Mouse (Mus musculus) small intestine, adult 2 months (tissue): ENCODE measurements at regions not wholly inside any gene's neighbourhood (a gene's known extent, or its start where the extent isn't known, plus 50 kb on each side); places are given as distances from the start of the nearest gene placed in this dataset.

Source experiments
- H3K27ac ChIP-seq: fragments of 200-500 bp; 2 replicates; pipeline ENCODE4 v1.5.1; 2012; ENCODE audit warnings: low read depth, low read length, control low read depth, inconsistent platforms; ENCODE audit not compliant: insufficient read depth
- H3K27me3 ChIP-seq: fragments of 200-500 bp; 2 replicates; pipeline ENCODE4 v1.6.1; 2012; ENCODE audit warnings: mild to moderate bottlenecking, moderate library complexity, low read length, inconsistent platforms; ENCODE audit not compliant: control insufficient read depth, insufficient read depth
- H3K36me3 ChIP-seq: fragments of 200-500 bp; 2 replicates; pipeline ENCODE4 v1.6.1; 2012; ENCODE audit warnings: mild to moderate bottlenecking, low read length, control low read depth, inconsistent platforms; ENCODE audit not compliant: control insufficient read depth, insufficient read depth
- H3K4me1 ChIP-seq: fragments of 200-500 bp; 2 replicates; pipeline ENCODE4 v1.6.1; 2012; ENCODE audit warnings: low read length, inconsistent platforms, mixed read lengths; ENCODE audit not compliant: control insufficient read depth, insufficient read depth, insufficient read length
- H3K4me3 ChIP-seq: fragments of 200-500 bp; 2 replicates; pipeline ENCODE4 v1.5.1; 2012; ENCODE audit warnings: low read depth, mild to moderate bottlenecking, control low read depth, inconsistent platforms, low read length, moderate library complexity
- CTCF ChIP-seq: fragments of 200-500 bp; IDR thresholded peaks from 2 replicates; pipeline ENCODE4 v1.5.1; 2012; ENCODE audit warnings: low read depth, mild to moderate bottlenecking, control low read depth, inconsistent platforms, low read length, moderate library complexity, mixed read lengths; ENCODE audit not compliant: insufficient replicate concordance, insufficient read length; ENCODE audit errors: extremely low read depth
- POLR2A ChIP-seq: fragments of 200-500 bp; IDR thresholded peaks from 2 replicates; pipeline ENCODE4 v1.6.1; 2012; ENCODE audit warnings: low read depth, mild to moderate bottlenecking, control low read depth, inconsistent platforms, low read length, moderate library complexity
- WGBS: fragments of 180-500 bp; shearing (Covaris S2); methylation state at CpG from one replicate; pipeline ENCODE4 v1.1.7; 2018; 5-methylcytosine and 5-hydroxymethylcytosine counted together

DNA sequence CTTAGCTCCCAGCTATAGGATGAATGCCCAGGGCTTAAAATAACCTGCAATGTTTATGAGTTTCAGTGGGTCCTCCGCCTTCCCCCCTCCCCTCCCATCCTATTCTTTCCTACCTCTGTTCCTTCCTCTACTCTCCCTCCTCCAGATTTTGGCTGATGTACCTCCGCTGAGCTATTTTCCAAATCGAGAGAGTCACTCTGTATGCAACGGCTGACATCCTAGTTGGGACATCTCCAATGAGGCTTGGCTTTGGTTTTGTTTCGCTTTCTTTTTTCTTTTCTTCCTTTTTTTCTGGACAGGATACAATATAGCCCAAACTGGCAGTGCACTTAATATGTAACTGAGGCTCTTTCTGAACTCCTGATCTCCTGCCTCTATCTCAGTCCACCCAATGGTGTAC lies 76.7 kb upstream of the Klf7 start:
- H3K27ac ChIP-seq, result no peak overlapping the region
- TF ChIP-seq POLR2A (no peak), CTCF (no peak)
- WGBS, result 67% methylated on average over 5 of the region's 5 CpGs
- H3K36me3 ChIP-seq, result no peaks in the 10 kb centered on the region
- H3K4me1 ChIP-seq, result no peaks in the 10 kb centered on the region
- H3K4me3 ChIP-seq, result no peak overlapping the region
- H3K27me3 ChIP-seq, result no peaks in the 10 kb centered on the region

DNA sequence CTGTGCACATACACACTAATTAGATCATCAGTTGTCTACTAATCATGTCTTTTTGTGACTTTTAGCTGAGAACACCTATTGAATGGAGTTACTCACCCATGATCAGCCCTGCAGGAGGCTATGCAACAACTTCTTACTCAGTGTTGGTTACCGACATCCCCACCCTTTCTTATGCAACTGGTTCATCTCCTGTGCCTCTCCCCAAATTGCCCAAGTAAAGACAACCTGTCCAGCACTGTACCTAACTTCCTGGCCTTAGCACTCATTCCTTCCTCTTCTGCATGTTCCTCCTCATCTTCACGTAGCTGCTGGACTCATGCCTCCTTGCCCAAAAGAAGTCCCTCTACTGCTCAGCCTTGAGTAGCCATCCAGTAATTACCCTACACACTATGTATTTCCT lies 76.2 kb upstream of the Klf7 start:
- Histone ChIP-seq H3K4me1 (peaks cover 3% of the 10 kb centered on the region; the same call in 1 of the 2 replicates), H3K27me3 (no peaks in the 10 kb centered on the region), H3K27ac (no peak overlapping the region), H3K36me3 (no peaks in the 10 kb centered on the region), H3K4me3 (no peak overlapping the region)
- TF ChIP-seq POLR2A (no peak), CTCF (no peak)
- 83% methylated on average over 2 of the region's 2 CpGs for WGBS

DNA sequence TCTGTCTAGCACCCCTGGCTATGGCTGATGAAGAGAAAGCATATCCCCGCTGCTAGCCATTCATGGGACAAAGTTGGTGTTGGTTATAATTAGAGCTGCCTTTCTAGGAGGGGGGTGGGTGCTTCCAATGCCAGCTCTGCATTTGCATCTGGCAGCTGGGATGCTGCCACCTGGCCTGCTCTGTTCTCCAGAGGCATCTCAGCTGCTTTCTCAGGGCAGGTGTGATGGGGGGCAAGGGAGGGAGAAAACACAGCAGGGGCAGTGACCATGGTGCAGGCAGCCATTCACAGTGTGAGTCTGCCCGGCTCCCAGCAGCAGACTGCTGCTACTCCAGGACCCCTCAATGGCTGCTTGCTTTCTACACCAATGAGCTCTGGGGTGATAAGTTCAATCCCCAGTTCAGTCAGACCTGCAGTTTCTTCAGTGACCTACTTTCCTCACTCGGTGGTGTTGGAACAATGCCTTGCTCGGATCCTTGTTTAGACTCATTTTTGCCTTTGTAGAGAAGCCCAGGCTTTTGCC lies 73.9 kb upstream of the Klf7 start:
- TF ChIP-seq CTCF, result no peak
- H3K27me3 ChIP-seq, result no peaks in the 10 kb centered on the region
- peaks cover 7% of the 10 kb centered on the region; the same call in 1 of the 2 replicates for H3K4me1 ChIP-seq

DNA sequence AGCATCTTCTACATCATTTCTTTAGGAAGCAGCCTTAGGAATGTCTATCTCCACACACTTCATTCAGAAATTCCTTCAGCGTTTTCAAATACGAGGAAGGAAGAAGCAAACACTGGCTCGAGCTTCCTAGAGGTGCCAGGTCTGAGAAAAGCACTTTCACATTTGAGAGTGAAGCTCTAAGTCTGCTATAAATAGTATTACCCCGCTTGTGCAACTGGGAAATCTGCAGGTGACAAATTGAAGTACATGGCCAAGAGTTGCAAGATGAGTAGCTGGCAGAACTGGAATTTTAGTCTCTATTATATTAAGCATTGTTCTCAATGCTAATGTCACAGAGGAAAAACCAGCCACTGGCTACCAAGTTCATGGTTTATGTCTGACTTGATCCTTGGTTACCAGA lies 73.2 kb upstream of the Klf7 start:
- Histone ChIP-seq H3K4me1 (peaks cover 7% of the 10 kb centered on the region; the same call in 1 of the 2 replicates), H3K27ac (no peak overlapping the region), H3K27me3 (no peaks in the 10 kb centered on the region), H3K4me3 (no peak overlapping the region), H3K36me3 (no peaks in the 10 kb centered on the region)
- 38% methylated on average over 4 of the region's 4 CpGs for WGBS
- no peak for TF ChIP-seq POLR2A
- no peak for TF ChIP-seq CTCF

More for the DNA sequence above, 73.9 kb upstream of the Klf7 start:
- WGBS, result 66% methylated on average over 4 of the region's 4 CpGs
- Histone ChIP-seq H3K4me3 (no peak overlapping the region), H3K36me3 (no peaks in the 10 kb centered on the region), H3K27ac (no peak overlapping the region)

DNA sequence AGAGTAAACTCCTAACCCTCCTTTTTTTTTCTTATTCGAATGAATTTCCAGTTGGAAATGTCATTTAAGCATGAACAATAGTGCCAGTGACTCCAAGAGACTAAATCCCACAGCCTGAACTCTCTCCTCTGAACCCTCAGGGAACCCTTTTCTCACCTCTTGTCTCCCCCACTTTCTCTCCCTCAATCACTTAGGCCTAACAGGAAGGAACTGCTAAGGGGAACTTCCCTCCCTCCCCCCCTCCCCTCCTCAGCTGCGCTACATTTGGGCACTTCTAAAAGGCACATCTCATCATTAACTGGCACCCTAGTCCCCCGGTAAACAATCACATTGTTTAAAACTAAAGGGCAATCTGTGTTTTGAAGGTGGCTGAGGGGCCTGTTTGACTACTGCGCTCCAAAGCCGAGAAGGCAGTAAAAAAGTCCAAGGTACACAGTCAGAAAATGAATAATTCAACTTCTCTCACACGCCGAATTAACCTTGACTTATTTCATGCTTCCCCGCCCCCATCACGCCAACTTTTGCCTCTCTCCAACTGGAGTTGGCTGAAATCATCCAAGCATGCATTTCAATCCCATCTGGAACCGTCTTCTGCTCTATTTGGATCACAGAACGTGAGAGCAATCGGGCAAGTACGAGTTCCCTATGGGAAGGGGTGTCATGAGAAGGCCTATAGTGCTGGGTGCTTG lies 71.2 kb upstream of the Klf7 start:
- H3K27ac ChIP-seq, result no peak overlapping the region

GRCm38 (mm10) chr1:64192736-64193135 lies 70.7 kb upstream of the Klf7 start:
- TF ChIP-seq POLR2A, result no peak
- TF ChIP-seq CTCF, result no peak
- Histone ChIP-seq H3K4me1 (peaks cover 9% of the 10 kb centered on the region), H3K4me3 (no peak overlapping the region), H3K27me3 (no peaks in the 10 kb centered on the region), H3K36me3 (no peaks in the 10 kb centered on the region), H3K27ac (no peak overlapping the region)
- WGBS, result 75% methylated on average over 3 of the region's 3 CpGs

More for the DNA sequence above, 71.2 kb upstream of the Klf7 start:
- Histone ChIP-seq H3K4me1 (peaks cover 9% of the 10 kb centered on the region), H3K4me3 (no peak overlapping the region), H3K27me3 (no peaks in the 10 kb centered on the region), H3K36me3 (no peaks in the 10 kb centered on the region)
- WGBS, result 22% methylated on average over 13 of the region's 13 CpGs
- TF ChIP-seq POLR2A (no peak), CTCF (no peak)

DNA sequence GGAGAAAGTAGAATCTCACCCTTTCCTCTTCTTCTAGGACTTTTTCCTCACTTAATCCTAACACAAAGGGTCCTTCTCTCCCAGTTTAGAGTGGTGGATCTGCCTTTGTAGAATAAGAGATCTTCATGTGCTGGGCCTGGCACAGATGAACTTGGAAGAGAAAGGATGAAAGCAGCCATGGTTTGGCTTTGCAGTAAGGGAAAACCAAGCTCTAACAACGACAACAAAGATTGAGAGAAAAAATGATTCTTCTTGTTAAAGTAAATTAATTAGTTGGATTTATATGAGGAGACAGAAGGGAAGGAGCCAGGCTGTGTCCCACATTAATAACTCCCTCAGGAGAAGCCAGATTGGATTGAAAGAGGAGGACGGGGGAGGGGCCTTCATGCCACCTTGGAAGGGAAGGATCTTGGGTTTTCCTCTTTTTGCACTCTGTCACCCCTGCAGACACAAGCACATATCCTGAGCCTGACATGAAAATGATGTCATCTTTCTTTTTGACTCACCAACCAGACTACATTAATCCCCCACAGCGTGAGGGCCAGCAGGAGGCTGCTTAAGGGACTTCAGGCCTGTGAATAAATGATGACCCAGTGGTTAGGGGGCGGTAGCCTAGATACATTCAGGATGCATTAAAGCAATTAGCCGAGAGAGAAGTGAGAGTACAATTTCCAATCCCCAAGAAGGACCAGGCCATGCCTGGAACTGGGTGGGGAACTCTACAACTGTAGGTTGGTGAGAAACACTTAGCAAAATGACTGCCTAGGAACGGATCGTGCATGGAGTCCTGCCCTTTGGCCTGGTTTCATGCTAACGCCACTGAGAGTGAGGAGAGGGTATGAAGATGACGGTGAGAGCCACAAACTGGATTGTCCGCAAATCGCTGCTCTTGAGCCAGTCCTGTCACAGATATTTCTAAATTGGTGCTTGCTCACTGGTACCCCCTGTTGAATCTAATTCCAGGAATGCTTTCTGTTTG lies 69.4 kb upstream of the Klf7 start:
- TF ChIP-seq POLR2A, result no peak
- TF ChIP-seq CTCF, result no peak

More for the DNA sequence above, 69.4 kb upstream of the Klf7 start:
- H3K27me3 ChIP-seq, result no peaks in the 10 kb centered on the region
- 92% methylated on average over 11 of the region's 11 CpGs for WGBS
- H3K36me3 ChIP-seq, result no peaks in the 10 kb centered on the region
- no peak overlapping the region for H3K4me3 ChIP-seq
- H3K27ac ChIP-seq, result no peak overlapping the region
- peaks cover 9% of the 10 kb centered on the region for H3K4me1 ChIP-seq
